Mouse (Mus musculus) embryonic facial prominence, embryonic 15.5 days (tissue): ENCODE data around the gene Ypel2. TPM values are rescaled to one million over a fixed set of nuclear protein-coding genes. Genes with fewer than 3 reads are reported as not detected.

Source experiments
- ATAC-seq: fragments of 200-750 bp; cut with Nextera tagmentation; 2 replicates; pipeline ENCODE4 v1.8.0; 2017; ENCODE audit warnings: low read depth, moderate TSS enrichment; ENCODE audit not compliant: insufficient number of reproducible peaks, low FRiP score, low TSS enrichment
- H3K27ac ChIP-seq: fragments of 300-500 bp; sonication (generic); replicated peaks from 2 replicates; pipeline ENCODE4 v1.5.1; 2015; ENCODE audit warnings: mild to moderate bottlenecking, inconsistent platforms
- H3K27me3 ChIP-seq: fragments of 300-500 bp; sonication (generic); 2 replicates; pipeline ENCODE4 v1.6.1; 2015; ENCODE audit warnings: inconsistent platforms
- H3K36me3 ChIP-seq: fragments of 300-500 bp; sonication (generic); 2 replicates; pipeline ENCODE4 v1.6.1; 2015; ENCODE audit warnings: mild to moderate bottlenecking, inconsistent platforms
- H3K4me1 ChIP-seq: fragments of 300-500 bp; sonication (generic); 2 replicates; pipeline ENCODE4 v1.6.1; 2015; ENCODE audit warnings: inconsistent platforms
- H3K4me2 ChIP-seq: fragments of 300-500 bp; sonication (generic); replicated peaks from 2 replicates; pipeline ENCODE4 v1.6.1; 2015; ENCODE audit warnings: mild to moderate bottlenecking, inconsistent platforms
- H3K4me3 ChIP-seq: fragments of 300-500 bp; sonication (generic); replicated peaks from 2 replicates; pipeline ENCODE4 v1.5.1; 2015; ENCODE audit warnings: mild to moderate bottlenecking, inconsistent platforms
- H3K9ac ChIP-seq: fragments of 300-500 bp; sonication (generic); 2 replicates; pipeline ENCODE4 v1.6.1; 2015; ENCODE audit warnings: inconsistent platforms
- H3K9me3 ChIP-seq: fragments of 300-500 bp; sonication (generic); replicated peaks from 2 replicates; pipeline ENCODE4 v1.6.1; 2016; ENCODE audit warnings: inconsistent platforms
- WGBS: fragments of 180-500 bp; shearing (Covaris S2); methylation state at CpG from one replicate; pipeline ENCODE4 v1.1.7; 2015; 5-methylcytosine and 5-hydroxymethylcytosine counted together
- polyA plus RNA-seq: library from polyadenylated mRNA; unstranded; fragments of >200 nt; fragmentation: Nextera tagmentation; extraction: Ambion mirVana; gene quantifications from 2 replicates; pipeline ENCODE4 v1.2.1, GENCODE M21; 2015

Gene Ypel2
- polyA plus RNA-seq, 1 experiment from 2014 or later = 8.8 TPM

DNA sequence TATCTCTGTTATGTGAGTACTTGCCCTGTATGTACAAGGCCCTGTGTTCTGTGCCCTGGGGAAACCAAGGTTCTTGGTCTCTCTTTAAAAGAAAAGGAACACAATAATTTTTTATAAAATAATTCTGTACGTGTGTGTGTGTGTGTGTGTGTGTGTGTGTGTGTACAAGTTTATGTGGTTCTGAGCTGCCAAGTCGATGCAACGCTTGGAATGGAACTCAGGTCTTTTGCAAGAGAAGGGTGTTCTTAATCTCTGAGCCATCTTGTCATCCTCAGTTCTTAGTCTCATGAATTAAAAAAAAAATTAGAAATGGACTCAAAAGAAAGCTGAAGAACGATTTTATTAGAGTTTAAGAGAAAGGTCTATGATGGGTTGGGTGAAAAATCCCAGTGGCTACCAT, 64.0 kb downstream of the Ypel2 start:
- 83% methylated on average over 4 of the region's 4 CpGs for WGBS
- Histone ChIP-seq H3K36me3 (no peaks in the 10 kb centered on the region), H3K9me3 (no peaks in the 10 kb centered on the region), H3K9ac (no peak overlapping the region), H3K4me1 (no peaks in the 10 kb centered on the region), H3K4me2 (no peak overlapping the region), H3K27me3 (no peaks in the 10 kb centered on the region), H3K27ac (no peak overlapping the region), H3K4me3 (no peak overlapping the region)
- no peak for ATAC-seq

DNA sequence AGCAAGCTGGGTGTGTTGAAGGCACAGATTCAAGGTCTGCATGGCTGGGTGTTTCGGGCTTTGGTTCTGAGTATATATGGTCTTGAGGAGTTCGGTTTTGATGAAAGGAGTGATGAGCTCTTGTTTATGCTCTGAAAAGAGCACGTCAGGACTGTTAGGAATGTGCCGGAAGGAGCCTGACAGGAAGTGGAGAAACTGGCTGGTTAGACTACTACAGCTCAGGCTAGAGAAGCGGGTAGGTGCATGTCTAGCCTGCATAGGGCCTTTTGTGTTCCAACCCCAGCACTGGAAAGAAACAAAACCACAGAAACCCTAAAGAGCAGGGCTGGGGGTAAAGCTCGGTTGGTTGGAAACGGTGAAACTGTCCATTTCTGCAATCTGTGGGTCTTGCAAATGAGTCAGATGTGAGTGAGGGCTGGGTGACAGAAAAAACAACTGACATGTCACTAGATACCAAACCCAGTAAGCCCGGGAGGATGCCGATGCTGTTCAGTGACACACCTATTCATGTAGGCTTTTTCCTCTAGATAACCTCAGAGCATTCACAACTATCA, 68.3 kb downstream of the Ypel2 start:
- Histone ChIP-seq H3K4me2 (no peak overlapping the region), H3K4me1 (peaks cover 4% of the 10 kb centered on the region; the same call in 1 of the 2 replicates), H3K9me3 (no peaks in the 10 kb centered on the region), H3K9ac (no peak overlapping the region), H3K27me3 (no peaks in the 10 kb centered on the region), H3K27ac (no peak overlapping the region), H3K4me3 (no peak overlapping the region), H3K36me3 (no peaks in the 10 kb centered on the region)
- 68% methylated on average over 9 of the region's 9 CpGs for WGBS
- no peak for ATAC-seq

DNA sequence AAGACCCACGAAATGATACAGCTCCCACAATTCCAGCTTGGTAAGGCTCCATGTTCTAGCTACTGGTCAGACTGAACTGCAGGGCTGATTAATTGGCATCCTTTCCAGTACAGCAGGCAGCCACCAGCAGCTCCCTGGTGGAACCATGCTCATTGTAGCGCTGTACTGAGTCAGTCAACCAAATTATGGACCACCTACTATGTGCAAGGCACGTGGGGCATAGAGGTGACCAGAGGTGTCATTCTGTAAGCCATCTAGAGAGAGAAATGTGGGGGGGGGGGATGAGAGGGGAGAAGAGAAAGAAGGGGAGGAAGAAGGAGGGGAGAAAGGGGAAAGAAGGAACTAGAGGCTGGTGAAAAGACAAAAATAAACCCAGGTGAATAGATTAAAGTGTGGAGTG, 68.9 kb downstream of the Ypel2 start:
- H3K9me3 ChIP-seq = no peaks in the 10 kb centered on the region

DNA sequence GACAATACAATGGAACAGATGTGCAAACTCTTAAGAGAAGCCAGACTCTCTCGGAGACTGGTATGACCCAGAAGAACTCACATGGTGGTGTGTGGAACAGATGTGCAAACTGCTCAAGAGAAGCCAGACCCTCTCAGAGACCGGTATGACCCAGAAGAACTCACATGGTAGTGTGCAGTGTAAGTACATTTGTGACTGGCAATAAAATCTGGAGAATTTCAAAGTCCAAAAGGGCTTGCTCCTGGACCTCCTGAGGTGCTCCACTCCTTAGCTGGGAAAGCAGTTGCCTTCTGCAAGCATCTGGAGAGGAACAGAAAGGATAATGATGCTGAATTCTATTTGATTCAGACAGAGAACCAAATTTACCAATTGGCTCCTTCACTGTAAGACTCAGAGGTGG, 69.9 kb downstream of the Ypel2 start:
- H3K9me3 ChIP-seq = no peaks in the 10 kb centered on the region
- no peaks in the 10 kb centered on the region for H3K36me3 ChIP-seq
- no peaks in the 10 kb centered on the region for H3K27me3 ChIP-seq
- H3K9ac ChIP-seq = no peak overlapping the region
- WGBS = 33% methylated on average over 2 of the region's 2 CpGs
- H3K4me2 ChIP-seq = no peak overlapping the region
- no peak overlapping the region for H3K27ac ChIP-seq
- ATAC-seq = no peak
- no peak overlapping the region for H3K4me3 ChIP-seq
- peaks cover 8% of the 10 kb centered on the region; the same call in 1 of the 2 replicates for H3K4me1 ChIP-seq

More for the DNA sequence above, 68.9 kb downstream of the Ypel2 start:
- no peak for ATAC-seq
- Histone ChIP-seq H3K27ac (no peak overlapping the region), H3K27me3 (no peaks in the 10 kb centered on the region), H3K36me3 (no peaks in the 10 kb centered on the region), H3K9ac (no peak overlapping the region), H3K4me3 (no peak overlapping the region), H3K4me1 (peaks cover 8% of the 10 kb centered on the region; the same call in 1 of the 2 replicates), H3K4me2 (no peak overlapping the region)
- 77% methylated on average over 3 of the region's 3 CpGs for WGBS

DNA sequence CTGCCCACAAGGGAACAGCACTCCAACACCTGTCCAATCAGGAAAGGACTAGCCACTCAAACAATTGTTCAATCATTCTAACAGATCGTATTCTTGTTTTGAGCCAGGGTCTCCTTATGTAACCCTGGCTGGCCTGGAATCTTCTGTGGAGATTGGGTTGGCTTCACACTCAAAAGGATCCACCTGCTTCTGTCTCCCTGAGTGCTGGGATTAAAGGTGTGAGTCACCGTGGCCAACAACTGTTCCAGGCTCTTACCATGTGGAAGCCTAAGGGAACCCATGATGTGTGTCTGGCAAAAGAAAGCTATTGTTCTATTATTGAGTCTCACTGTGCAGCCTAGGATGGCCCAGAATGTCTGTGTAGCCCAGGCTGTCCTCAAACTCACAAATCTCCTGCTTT, 71.5 kb downstream of the Ypel2 start:
- no peak overlapping the region for H3K9ac ChIP-seq
- WGBS = 82% methylated on average over 2 of the region's 2 CpGs
- no peak overlapping the region for H3K4me2 ChIP-seq
- ATAC-seq = no peak
- no peak overlapping the region for H3K27ac ChIP-seq
- H3K27me3 ChIP-seq = no peaks in the 10 kb centered on the region
- no peaks in the 10 kb centered on the region for H3K36me3 ChIP-seq
- no peaks in the 10 kb centered on the region for H3K9me3 ChIP-seq
- peaks cover 8% of the 10 kb centered on the region; the same call in 1 of the 2 replicates for H3K4me1 ChIP-seq
- H3K4me3 ChIP-seq = no peak overlapping the region

DNA sequence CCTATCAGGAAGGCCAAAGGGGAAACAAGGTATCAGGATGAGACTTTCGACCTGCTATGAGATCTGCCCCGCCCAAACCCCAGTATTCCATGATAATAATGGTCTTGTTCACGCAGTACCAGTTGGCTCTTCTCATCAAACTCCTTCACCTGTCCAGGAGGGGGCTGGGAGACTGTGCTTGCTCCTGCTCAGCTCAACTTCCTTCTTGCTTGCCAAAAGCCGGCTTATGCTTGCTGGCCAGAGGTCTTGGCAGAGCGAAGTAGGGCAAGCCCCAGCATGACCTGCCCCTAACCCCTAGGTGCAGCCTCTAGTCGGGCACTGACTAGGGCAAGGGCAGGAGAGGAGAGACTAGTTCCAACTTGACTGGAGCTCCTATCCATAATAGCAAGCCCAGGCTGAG, 72.2 kb downstream of the Ypel2 start:
- Histone ChIP-seq H3K4me1 (peaks cover 8% of the 10 kb centered on the region; the same call in 1 of the 2 replicates), H3K9ac (no peak overlapping the region), H3K36me3 (no peaks in the 10 kb centered on the region), H3K4me3 (no peak overlapping the region), H3K4me2 (no peak overlapping the region), H3K27ac (no peak overlapping the region), H3K9me3 (no peaks in the 10 kb centered on the region), H3K27me3 (no peaks in the 10 kb centered on the region)
- ATAC-seq = no peak
- 73% methylated on average over 6 of the region's 6 CpGs for WGBS

DNA sequence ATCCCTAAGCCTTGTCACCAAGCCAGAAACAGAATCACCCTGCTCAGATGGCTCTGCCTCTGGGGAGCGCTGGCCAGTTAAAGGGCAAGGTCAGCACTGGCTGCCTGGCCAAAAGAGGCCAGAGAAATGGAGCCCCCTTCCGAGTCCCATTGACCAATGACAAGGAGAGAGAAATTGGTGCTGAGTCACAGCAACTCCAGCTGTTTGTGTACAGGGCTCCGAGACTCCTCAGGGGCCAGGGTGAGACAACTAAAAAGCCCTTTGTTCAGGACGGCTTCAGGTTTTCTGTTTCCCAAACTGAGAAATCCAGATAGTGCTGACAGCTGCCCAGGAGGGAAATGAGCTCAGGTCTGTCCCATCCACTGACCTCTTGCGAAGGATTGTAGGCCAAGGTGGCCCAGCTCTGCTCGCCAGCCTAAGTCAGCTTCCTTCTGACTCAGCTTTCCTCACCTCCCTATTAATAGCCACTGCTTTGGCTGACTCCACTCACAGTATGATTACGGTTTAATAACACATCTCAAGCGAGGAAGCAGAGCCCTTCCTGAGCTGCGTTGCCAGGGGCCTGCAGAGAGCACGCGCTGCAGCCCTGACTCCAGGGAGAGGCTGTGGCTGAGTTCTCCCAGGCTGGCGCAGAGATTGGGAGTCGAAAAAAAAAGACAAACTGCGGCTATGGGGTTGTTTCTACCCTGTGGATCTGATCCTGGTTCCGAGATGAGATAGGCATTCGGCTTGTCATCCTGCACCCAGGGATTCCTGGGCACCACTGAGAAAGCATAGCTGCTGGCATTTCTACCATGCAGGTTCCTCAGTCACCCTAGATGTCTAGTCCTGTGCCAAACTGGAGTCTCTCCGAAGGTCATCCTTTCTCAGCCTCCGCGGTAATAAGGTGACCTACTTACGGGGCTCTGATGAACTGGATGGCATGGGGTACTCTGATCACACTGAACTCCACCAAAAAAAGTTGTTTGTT, 73.1 kb downstream of the Ypel2 start:
- H3K9ac ChIP-seq = no peak overlapping the region
- no peak overlapping the region for H3K4me2 ChIP-seq
- peaks cover 8% of the 10 kb centered on the region; the same call in 1 of the 2 replicates for H3K4me1 ChIP-seq
- ATAC-seq = no peak
- H3K27ac ChIP-seq = no peak overlapping the region
- no peaks in the 10 kb centered on the region for H3K36me3 ChIP-seq
- no peaks in the 10 kb centered on the region for H3K27me3 ChIP-seq
- H3K9me3 ChIP-seq = no peaks in the 10 kb centered on the region
- H3K4me3 ChIP-seq = no peak overlapping the region
- WGBS = 58% methylated on average over 20 of the region's 20 CpGs

DNA sequence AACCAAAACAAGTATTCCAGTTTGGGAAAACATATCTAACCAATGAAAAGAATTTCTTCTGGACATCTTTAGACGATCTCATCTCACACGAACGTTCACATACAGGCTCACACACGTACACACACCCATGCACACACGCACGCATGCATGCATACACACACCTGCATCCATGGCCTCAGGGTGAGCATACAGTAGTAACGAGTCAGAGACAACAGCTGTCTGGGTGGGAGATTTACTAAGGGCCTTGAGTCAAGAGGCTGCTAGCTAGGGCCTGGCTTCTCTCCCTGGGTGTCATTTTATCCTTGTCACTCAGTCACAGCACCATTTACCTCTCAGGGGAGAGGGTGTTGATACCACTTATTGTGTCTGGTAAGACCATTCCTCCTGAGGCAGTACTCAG, 74.0 kb downstream of the Ypel2 start:
- Histone ChIP-seq H3K36me3 (no peaks in the 10 kb centered on the region), H3K27me3 (no peaks in the 10 kb centered on the region), H3K27ac (no peak overlapping the region), H3K9ac (no peak overlapping the region), H3K4me1 (peaks cover 8% of the 10 kb centered on the region; the same call in 1 of the 2 replicates), H3K4me3 (no peak overlapping the region), H3K9me3 (no peaks in the 10 kb centered on the region), H3K4me2 (no peak overlapping the region)
- no peak for ATAC-seq
- WGBS = 78% methylated on average over 7 of the region's 7 CpGs

DNA sequence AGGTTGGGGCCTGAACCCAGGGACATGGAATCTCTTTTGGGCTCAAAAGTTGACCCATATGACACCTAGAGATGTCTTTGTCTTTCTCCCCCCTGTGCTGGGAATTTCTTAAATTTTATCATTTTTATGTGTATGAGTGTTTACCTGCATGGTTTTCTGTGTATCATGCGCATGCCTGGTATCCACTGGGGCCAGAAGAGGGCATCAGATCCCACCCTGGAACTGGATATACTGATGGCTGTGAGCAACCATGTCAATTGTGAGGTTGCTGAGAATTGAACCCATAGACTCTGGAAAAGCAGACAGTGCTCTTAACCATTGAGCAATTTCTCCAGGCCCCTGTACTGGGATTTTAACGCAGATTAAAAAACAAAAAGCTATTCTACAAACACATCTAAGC, 76.0 kb downstream of the Ypel2 start:
- Histone ChIP-seq H3K4me1 (peaks cover 8% of the 10 kb centered on the region; the same call in 1 of the 2 replicates), H3K36me3 (no peaks in the 10 kb centered on the region), H3K27me3 (no peaks in the 10 kb centered on the region), H3K27ac (no peak overlapping the region), H3K4me3 (no peak overlapping the region), H3K9ac (no peak overlapping the region), H3K9me3 (no peaks in the 10 kb centered on the region), H3K4me2 (no peak overlapping the region)
- 96% methylated on average over 2 of the region's 2 CpGs for WGBS
- ATAC-seq = no peak

DNA sequence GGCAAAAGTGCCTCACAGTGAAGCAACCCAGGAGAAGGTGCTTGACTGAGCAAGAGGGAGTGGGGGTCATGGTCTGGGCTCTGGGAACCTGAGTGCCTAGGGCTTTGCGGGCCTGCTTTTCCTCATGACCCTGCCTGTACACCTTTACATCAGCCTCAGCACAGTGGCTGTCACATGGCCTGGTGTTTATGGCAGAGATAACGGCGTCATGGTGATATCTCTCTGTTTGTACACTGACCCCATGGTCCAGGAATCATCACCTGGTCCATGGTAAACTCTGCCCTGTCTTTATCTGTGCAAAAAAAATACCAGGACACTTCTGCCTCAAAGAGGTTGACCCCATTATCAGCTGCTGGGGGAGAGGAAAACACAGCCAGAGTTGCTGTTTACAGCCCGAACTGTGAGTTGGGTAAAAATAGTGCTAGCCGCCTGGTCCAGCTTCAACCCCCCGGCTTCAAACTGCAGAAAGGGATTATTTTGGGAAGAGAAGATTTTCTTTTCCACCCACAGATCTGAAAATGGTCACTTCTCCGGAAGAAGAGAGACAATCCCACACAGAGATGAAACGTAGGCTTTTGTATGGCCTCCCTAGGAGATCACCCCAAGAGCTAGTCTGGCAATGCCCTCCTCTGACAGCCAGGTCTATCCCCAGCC, 76.8 kb downstream of the Ypel2 start:
- Histone ChIP-seq H3K4me2 (no peak overlapping the region), H3K27me3 (no peaks in the 10 kb centered on the region), H3K4me1 (peaks cover 8% of the 10 kb centered on the region; the same call in 1 of the 2 replicates), H3K27ac (no peak overlapping the region), H3K9ac (no peak overlapping the region), H3K9me3 (no peaks in the 10 kb centered on the region), H3K4me3 (no peak overlapping the region), H3K36me3 (no peaks in the 10 kb centered on the region)
- WGBS = 83% methylated on average over 8 of the region's 8 CpGs
- no peak for ATAC-seq

DNA sequence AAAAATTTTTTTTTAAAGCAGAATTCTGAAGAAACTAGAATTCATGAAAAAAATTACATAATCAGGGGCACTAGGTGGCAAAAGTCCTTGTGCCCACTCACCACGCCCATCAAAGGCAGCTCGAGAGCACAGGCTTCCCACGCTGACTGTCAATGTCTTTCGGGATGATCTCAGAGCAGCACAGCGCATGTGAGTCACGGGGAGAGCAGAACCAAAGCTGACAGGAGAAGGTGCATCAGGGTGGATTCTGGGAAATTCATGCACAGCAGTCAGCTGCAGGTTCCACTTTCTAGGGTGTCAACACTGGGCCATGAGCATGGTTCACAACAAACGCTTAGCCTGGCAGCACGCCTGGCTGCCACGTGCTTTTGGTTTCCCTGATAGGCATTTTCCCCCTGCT, 79.2 kb downstream of the Ypel2 start:
- H3K9me3 ChIP-seq = no peaks in the 10 kb centered on the region
- no peak overlapping the region for H3K27ac ChIP-seq
- no peak overlapping the region for H3K9ac ChIP-seq
- H3K4me1 ChIP-seq = no peaks in the 10 kb centered on the region
- no peak for ATAC-seq
- no peak overlapping the region for H3K4me3 ChIP-seq
- no peaks in the 10 kb centered on the region; the same call in 1 of the 2 replicates for H3K27me3 ChIP-seq
- H3K36me3 ChIP-seq = no peaks in the 10 kb centered on the region
- WGBS = 75% methylated on average over 9 of the region's 9 CpGs
- H3K4me2 ChIP-seq = no peak overlapping the region
